Mouse (Mus musculus) cerebellum, adult 18-20 months (tissue): Measurements from ENCODE around the gene Zbed6.
"Not testable (repeated sequence)": the region's sequence is repeated elsewhere in the genome, so short reads cannot be mapped to it uniquely, and the experiment has no call there.

Source experiments
- DNase-seq, 2 experiments: peaks; one replicate each; pipeline ENCODE4 v3.0.0; 2021

Gene Zbed6

GRCm38 (mm10) chr1:133660466-133661202 is at the start of gene Zbed6:
Gene Zbed6, minus strand, starts transcription at chr1:133660885.
- peak; percentile 21 to 51 for DNase-seq

- DNase-seq = no peak
Observed at GRCm38 (mm10) chr1:133709292-133709691, 48.6 kb upstream of the Zbed6 start.

- DNase-seq = not testable (repeated sequence)
Observed at GRCm38 (mm10) chr1:133701824-133702223, 41.1 kb upstream of the Zbed6 start.

GRCm38 (mm10) chr1:133697935-133698620 is 37.4 kb upstream of the Zbed6 start:
- no peak for DNase-seq

GRCm38 (mm10) chr1:133695901-133696300 is 35.2 kb upstream of the Zbed6 start:
- no peak for DNase-seq

GRCm38 (mm10) chr1:133694876-133695275 is 34.2 kb upstream of the Zbed6 start:
- DNase-seq = no peak

- no peak for DNase-seq
Observed at GRCm38 (mm10) chr1:133694301-133694700, 33.6 kb upstream of the Zbed6 start.

- no peak for DNase-seq
Observed at GRCm38 (mm10) chr1:133693536-133694114, 32.9 kb upstream of the Zbed6 start.

GRCm38 (mm10) chr1:133692195-133692594 is 31.5 kb upstream of the Zbed6 start:
- no peak for DNase-seq

GRCm38 (mm10) chr1:133691046-133691445 is 30.4 kb upstream of the Zbed6 start:
- DNase-seq = no peak

GRCm38 (mm10) chr1:133689897-133690296 is 29.2 kb upstream of the Zbed6 start, which contains the start of gene Lax1:
Gene Lax1, minus strand, starts transcription at chr1:133690108.
- DNase-seq = no peak

GRCm38 (mm10) chr1:133688301-133688700 is 27.6 kb upstream of the Zbed6 start:
- DNase-seq = no peak

GRCm38 (mm10) chr1:133685749-133686519 is 25.2 kb upstream of the Zbed6 start:
- no peak for DNase-seq

GRCm38 (mm10) chr1:133671801-133672200 is 11.1 kb upstream of the Zbed6 start:
- no peak for DNase-seq

- no peak for DNase-seq
Observed at GRCm38 (mm10) chr1:133671266-133671665, 10.6 kb upstream of the Zbed6 start.

- no peak for DNase-seq
Observed at GRCm38 (mm10) chr1:133670776-133671175, 10.1 kb upstream of the Zbed6 start.

GRCm38 (mm10) chr1:133670190-133670589 is 9.5 kb upstream of the Zbed6 start:
- no peak for DNase-seq

GRCm38 (mm10) chr1:133668618-133669017 is 7.9 kb upstream of the Zbed6 start:
- DNase-seq = no peak

- no peak for DNase-seq
Observed at GRCm38 (mm10) chr1:133667721-133668120, 7.0 kb upstream of the Zbed6 start.

- not testable (repeated sequence) for DNase-seq
Observed at GRCm38 (mm10) chr1:133665713-133666112, 5.0 kb upstream of the Zbed6 start.

GRCm38 (mm10) chr1:133664203-133664970 is 3.7 kb upstream of the Zbed6 start:
- DNase-seq = no peak

- DNase-seq = no peak
Observed at GRCm38 (mm10) chr1:133663427-133663826, 2.7 kb upstream of the Zbed6 start.
